Mouse (Mus musculus) heart, embryonic 13.5 days (tissue): Measurements from ENCODE around the gene Scgb1b3. TPM values are rescaled to one million over a fixed set of nuclear protein-coding genes. Genes with fewer than 3 reads are reported as not detected.

Experiments
- ATAC-seq: fragments of 200-750 bp; cut with Nextera tagmentation; 2 replicates; pipeline ENCODE4 v1.8.0; 2017; ENCODE audit warnings: moderate TSS enrichment; ENCODE audit not compliant: insufficient number of reproducible peaks, low FRiP score, low TSS enrichment; ENCODE audit errors: extremely low read depth
- H3K27ac ChIP-seq: fragments of 300-500 bp; sonication (generic); replicated peaks from 2 replicates; pipeline ENCODE4 v1.5.1; 2015; ENCODE audit warnings: moderate library complexity, mild to moderate bottlenecking, inconsistent platforms
- H3K27me3 ChIP-seq: fragments of 300-500 bp; sonication (generic); replicated peaks from 2 replicates; pipeline ENCODE4 v1.6.1; 2015; ENCODE audit warnings: mild to moderate bottlenecking, inconsistent platforms
- H3K36me3 ChIP-seq: fragments of 300-500 bp; sonication (generic); 2 replicates; pipeline ENCODE4 v1.6.1; 2015; ENCODE audit warnings: mild to moderate bottlenecking, inconsistent platforms
- H3K4me1 ChIP-seq: fragments of 300-500 bp; sonication (generic); 2 replicates; pipeline ENCODE4 v1.6.1; 2015; ENCODE audit warnings: inconsistent platforms
- H3K4me2 ChIP-seq: fragments of 300-500 bp; sonication (generic); 2 replicates; pipeline ENCODE4 v1.6.1; 2015; ENCODE audit warnings: inconsistent platforms, mild to moderate bottlenecking, moderate library complexity
- H3K4me3 ChIP-seq: fragments of 300-500 bp; sonication (generic); 2 replicates; pipeline ENCODE4 v1.5.1; 2015; ENCODE audit warnings: moderate library complexity, mild to moderate bottlenecking, inconsistent platforms
- H3K9ac ChIP-seq: fragments of 300-500 bp; sonication (generic); 2 replicates; pipeline ENCODE4 v1.6.1; 2015; ENCODE audit warnings: inconsistent platforms, mild to moderate bottlenecking, moderate library complexity
- H3K9me3 ChIP-seq: fragments of 300-500 bp; sonication (generic); 2 replicates; pipeline ENCODE4 v1.6.1; 2016; ENCODE audit warnings: inconsistent platforms
- WGBS: fragments of 180-500 bp; shearing (Covaris S2); methylation state at CpG from one replicate; pipeline ENCODE4 v1.1.7; 2015; ENCODE audit warnings: mixed read lengths; 5-methylcytosine and 5-hydroxymethylcytosine counted together
- polyA plus RNA-seq: library from polyadenylated mRNA; unstranded; fragments of >200 nt; fragmentation: Nextera tagmentation; extraction: Ambion mirVana; gene quantifications from 2 replicates; pipeline ENCODE4 v1.2.1, GENCODE M21; 2015

The Scgb1b3 gene
- not detected in 2 replicates for polyA plus RNA-seq

GRCm38 (mm10) chr7:31375292-31375691, at the start of gene Scgb1b3:
Gene Scgb1b3 (plus strand): TSS chr7:31375592.
- H3K9me3 ChIP-seq, result peaks cover 55% of the 10 kb centered on the region
- H3K27me3 ChIP-seq, result no peaks in the 10 kb centered on the region
- H3K36me3 ChIP-seq, result no peaks in the 10 kb centered on the region
- H3K9ac ChIP-seq, result no peak within 1 kb of the TSS
- 57% methylated on average over 3 of the region's 3 CpGs for WGBS
- no peak for ATAC-seq
- no peak within 1 kb of the TSS for H3K27ac ChIP-seq
- no peak within 1 kb of the TSS for H3K4me3 ChIP-seq
- no peaks in the 10 kb centered on the region for H3K4me1 ChIP-seq
- H3K4me2 ChIP-seq, result no peak within 1 kb of the TSS

GRCm38 (mm10) chr7:31362022-31362560, 13.3 kb upstream of the Scgb1b3 start, which contains the start of gene Scgb2b3:
Gene Scgb2b3 (minus strand): TSS chr7:31362072.
- no peak for ATAC-seq

More at GRCm38 (mm10) chr7:31362022-31362560, 13.3 kb upstream of the Scgb1b3 start, which contains the start of gene Scgb2b3:
- H3K36me3 ChIP-seq, result no peaks in the 10 kb centered on the region
- no peaks in the 10 kb centered on the region for H3K4me1 ChIP-seq
- no peak within 1 kb of the TSS for H3K9ac ChIP-seq
- H3K27me3 ChIP-seq, result no peaks in the 10 kb centered on the region
- H3K9me3 ChIP-seq, result peaks cover 63% of the 10 kb centered on the region
- 50% methylated on average over 4 of the region's 4 CpGs for WGBS
- H3K4me3 ChIP-seq, result no peak within 1 kb of the TSS
- H3K27ac ChIP-seq, result no peak within 1 kb of the TSS
- H3K4me2 ChIP-seq, result no peak within 1 kb of the TSS

Other genes with a start within 250 kb of the Scgb1b3 start
- gene Scn1b, start 248.6 kb upstream of the Scgb1b3 start, polyA plus RNA-seq, result 2.5 and 3.1 TPM in 2 replicates
- 50.3 and 51.8 TPM in 2 replicates for gene Gramd1a, start 219.7 kb upstream of the Scgb1b3 start, polyA plus RNA-seq
- gene Scgb2b2, start 85.1 kb upstream of the Scgb1b3 start, polyA plus RNA-seq, result not detected in 2 replicates
- gene Scgb1b2, start 83.8 kb upstream of the Scgb1b3 start, polyA plus RNA-seq, result not detected in 2 replicates
- not detected in 2 replicates for gene Scgb2b3, start 13.5 kb upstream of the Scgb1b3 start, polyA plus RNA-seq